Mouse (Mus musculus): Measurements from ENCODE around the gene Gja3. TPM values are rescaled to one million over a fixed set of nuclear protein-coding genes. Genes with fewer than 3 reads are reported as not detected.
A peak's percentile ranks its signal among the peaks of the same experiment; 100 is the strongest.
"Not testable (repeated sequence)": the region's sequence is repeated elsewhere in the genome, so short reads cannot be mapped to it uniquely, and the experiment has no call there.

Gene Gja3
- polyA plus RNA-seq, 1 experiment from 2014 or later, result not detected

DNA sequence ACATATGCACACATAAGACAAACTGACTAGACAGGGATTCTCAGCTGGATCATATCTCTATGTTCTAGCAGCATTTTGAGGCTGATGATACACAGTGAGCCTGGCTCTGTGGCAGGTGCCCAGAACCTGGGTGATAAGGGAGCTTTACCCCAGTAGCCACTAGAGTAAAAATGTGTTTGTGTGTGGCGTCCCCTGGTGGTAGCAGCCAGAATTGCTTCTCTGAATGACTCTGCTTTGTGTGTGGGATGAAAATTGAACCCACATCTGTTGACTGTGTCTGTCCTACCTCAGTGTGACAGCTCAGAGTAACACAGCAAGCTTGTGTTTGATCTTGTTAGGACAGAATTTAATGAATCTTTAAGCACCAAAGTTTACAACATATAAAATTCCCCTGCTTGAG lies 2.2 kb upstream of the Gja3 start:
- not testable (repeated sequence) for ATAC-seq (ENCODE audit: low read depth); H3K36me3 ChIP-seq (ENCODE audit: control insufficient read depth, insufficient read depth, low read length); H3K27ac ChIP-seq (ENCODE audit: low read depth, low read length); H3K4me1 ChIP-seq (ENCODE audit: control insufficient read depth, insufficient read depth, low read length); H3K9ac ChIP-seq (replicated peaks; ENCODE audit: low read depth, low read length); H3K4me3 ChIP-seq (ENCODE audit: low read depth, low read length); H3K9me3 ChIP-seq (ENCODE audit: control insufficient read depth, low read length); H3K4me2 ChIP-seq (ENCODE audit: low read depth, low read length)
- H3K27me3 ChIP-seq (ENCODE audit: control insufficient read depth, insufficient read depth, low read length), result peaks cover 34% of the 10 kb centered on the region
- WGBS, result 0% methylated on average over 1 of the region's 1 CpGs

DNA sequence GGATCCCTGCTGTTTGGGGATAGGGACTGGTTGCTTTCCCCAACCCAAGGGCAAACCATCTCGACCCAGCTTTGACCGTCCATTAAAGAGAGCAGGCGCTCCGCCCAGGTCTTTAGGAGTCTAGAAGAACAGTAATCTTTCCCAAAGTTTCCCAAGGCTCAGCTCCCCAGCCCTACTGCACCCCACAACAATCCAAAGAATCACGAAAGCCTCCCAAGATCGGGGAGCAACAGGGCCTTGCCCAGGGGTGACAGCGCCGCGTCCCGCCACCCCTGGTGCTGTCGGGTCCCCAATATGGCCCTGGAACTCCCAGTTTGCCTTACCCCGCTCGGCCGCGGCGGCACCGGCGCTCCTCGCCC lies 717 bp downstream of the Gja3 start:
- Histone ChIP-seq H3K9me3 (ENCODE audit: control insufficient read depth, low read length) (no peaks in the 10 kb centered on the region), H3K9ac (replicated peaks; ENCODE audit: low read depth, low read length) (no peak overlapping the region), H3K27ac (ENCODE audit: low read depth, low read length) (no peak overlapping the region), H3K36me3 (ENCODE audit: control insufficient read depth, insufficient read depth, low read length) (no peaks in the 10 kb centered on the region), H3K4me1 (ENCODE audit: control insufficient read depth, insufficient read depth, low read length) (peaks cover 9% of the 10 kb centered on the region; the same call in 1 of the 2 replicates), H3K27me3 (ENCODE audit: control insufficient read depth, insufficient read depth, low read length) (peaks cover 34% of the 10 kb centered on the region), H3K4me2 (ENCODE audit: low read depth, low read length) (peak overlapping the region; percentile 83), H3K4me3 (ENCODE audit: low read depth, low read length) (peak overlapping the region; percentile 43)
- no peak for ATAC-seq (ENCODE audit: low read depth)
- WGBS, result 4% methylated on average over 19 of the region's 19 CpGs

DNA sequence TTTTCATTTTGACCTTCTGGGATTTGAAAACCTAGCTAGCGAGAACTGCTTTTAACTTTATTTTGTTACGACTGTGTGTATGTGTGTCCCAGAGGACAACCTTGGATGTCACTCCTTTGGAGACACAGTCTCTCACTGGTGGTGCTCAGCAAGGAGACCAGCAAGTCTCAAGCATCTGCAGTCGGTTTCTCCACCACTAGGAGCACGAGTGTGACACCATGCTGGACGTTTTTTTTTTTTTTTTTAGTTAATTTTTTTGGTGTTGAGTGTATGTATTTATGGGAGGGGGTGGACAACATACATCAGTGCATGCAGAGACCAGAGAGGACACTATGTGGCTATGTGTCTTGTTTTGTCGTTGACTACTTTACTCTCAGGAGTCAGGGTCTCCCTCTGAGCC lies 5.2 kb downstream of the Gja3 start:
- Histone ChIP-seq H3K9me3 (ENCODE audit: control insufficient read depth, low read length) (no peaks in the 10 kb centered on the region), H3K36me3 (ENCODE audit: control insufficient read depth, insufficient read depth, low read length) (no peaks in the 10 kb centered on the region), H3K27me3 (ENCODE audit: control insufficient read depth, insufficient read depth, low read length) (peaks cover 17% of the 10 kb centered on the region), H3K4me2 (ENCODE audit: low read depth, low read length) (no peak overlapping the region), H3K9ac (replicated peaks; ENCODE audit: low read depth, low read length) (no peak overlapping the region), H3K4me1 (ENCODE audit: control insufficient read depth, insufficient read depth, low read length) (peaks cover 6% of the 10 kb centered on the region; the same call in 1 of the 2 replicates), H3K27ac (ENCODE audit: low read depth, low read length) (no peak overlapping the region), H3K4me3 (ENCODE audit: low read depth, low read length) (no peak overlapping the region)
- 67% methylated on average over 6 of the region's 6 CpGs for WGBS
- no peak for ATAC-seq (ENCODE audit: low read depth)

DNA sequence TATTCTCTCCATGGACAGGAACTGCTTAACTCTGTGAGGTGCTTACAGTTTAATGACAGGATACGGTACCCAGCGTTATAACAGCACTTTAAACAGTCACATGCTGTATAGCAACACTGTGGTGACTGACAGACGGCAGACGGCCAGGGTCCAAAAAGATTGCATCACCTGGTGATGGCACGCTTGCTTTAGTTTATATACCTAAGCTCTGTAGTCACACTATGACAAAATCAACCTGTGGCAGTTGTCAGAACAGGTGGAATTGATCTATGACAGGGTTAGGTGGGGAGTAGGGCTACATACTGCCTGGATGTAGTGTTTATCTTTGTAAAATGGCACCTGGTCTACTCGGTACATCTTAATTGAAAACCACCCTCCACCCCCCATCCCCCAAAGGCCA lies 14.0 kb downstream of the Gja3 start:
- H3K4me3 ChIP-seq (ENCODE audit: low read depth, low read length), result no peak overlapping the region
- no peak overlapping the region for H3K4me2 ChIP-seq (ENCODE audit: low read depth, low read length)
- no peak for ATAC-seq (ENCODE audit: low read depth)
- 90% methylated on average over 6 of the region's 6 CpGs for WGBS
- no peaks in the 10 kb centered on the region for H3K9me3 ChIP-seq (ENCODE audit: control insufficient read depth, low read length)
- H3K9ac ChIP-seq (replicated peaks; ENCODE audit: low read depth, low read length), result no peak overlapping the region
- H3K36me3 ChIP-seq (ENCODE audit: control insufficient read depth, insufficient read depth, low read length), result no peaks in the 10 kb centered on the region
- no peaks in the 10 kb centered on the region for H3K4me1 ChIP-seq (ENCODE audit: control insufficient read depth, insufficient read depth, low read length)
- H3K27me3 ChIP-seq (ENCODE audit: control insufficient read depth, insufficient read depth, low read length), result no peaks in the 10 kb centered on the region
- no peak overlapping the region for H3K27ac ChIP-seq (ENCODE audit: low read depth, low read length)

DNA sequence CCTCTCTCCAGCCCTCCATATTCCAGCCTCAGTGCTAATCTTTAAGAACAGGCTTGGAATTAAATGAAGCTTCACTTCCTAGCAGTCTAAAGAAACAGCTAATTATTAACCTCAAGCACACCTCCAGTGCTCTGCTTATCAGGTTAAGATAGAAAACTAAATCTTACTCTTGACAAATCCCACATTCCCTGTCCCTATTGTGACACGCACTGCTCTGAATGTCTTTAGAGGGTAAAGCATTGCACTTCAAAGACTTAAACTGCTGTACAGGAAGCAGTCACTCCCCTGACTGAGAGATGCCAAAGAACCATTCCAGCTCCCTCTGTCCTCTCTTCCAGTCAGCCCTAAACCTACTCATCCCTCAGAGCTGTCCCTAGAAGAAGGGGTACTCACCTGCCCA lies 16.5 kb downstream of the Gja3 start:
- 64% methylated on average over 1 of the region's 1 CpGs for WGBS
- Histone ChIP-seq H3K9ac (replicated peaks; ENCODE audit: low read depth, low read length) (no peak overlapping the region), H3K27ac (ENCODE audit: low read depth, low read length) (no peak overlapping the region), H3K4me3 (ENCODE audit: low read depth, low read length) (no peak overlapping the region), H3K4me2 (ENCODE audit: low read depth, low read length) (no peak overlapping the region), H3K36me3 (ENCODE audit: control insufficient read depth, insufficient read depth, low read length) (no peaks in the 10 kb centered on the region), H3K27me3 (ENCODE audit: control insufficient read depth, insufficient read depth, low read length) (no peaks in the 10 kb centered on the region), H3K9me3 (ENCODE audit: control insufficient read depth, low read length) (no peaks in the 10 kb centered on the region), H3K4me1 (ENCODE audit: control insufficient read depth, insufficient read depth, low read length) (no peaks in the 10 kb centered on the region)
- ATAC-seq (ENCODE audit: low read depth), result no peak

DNA sequence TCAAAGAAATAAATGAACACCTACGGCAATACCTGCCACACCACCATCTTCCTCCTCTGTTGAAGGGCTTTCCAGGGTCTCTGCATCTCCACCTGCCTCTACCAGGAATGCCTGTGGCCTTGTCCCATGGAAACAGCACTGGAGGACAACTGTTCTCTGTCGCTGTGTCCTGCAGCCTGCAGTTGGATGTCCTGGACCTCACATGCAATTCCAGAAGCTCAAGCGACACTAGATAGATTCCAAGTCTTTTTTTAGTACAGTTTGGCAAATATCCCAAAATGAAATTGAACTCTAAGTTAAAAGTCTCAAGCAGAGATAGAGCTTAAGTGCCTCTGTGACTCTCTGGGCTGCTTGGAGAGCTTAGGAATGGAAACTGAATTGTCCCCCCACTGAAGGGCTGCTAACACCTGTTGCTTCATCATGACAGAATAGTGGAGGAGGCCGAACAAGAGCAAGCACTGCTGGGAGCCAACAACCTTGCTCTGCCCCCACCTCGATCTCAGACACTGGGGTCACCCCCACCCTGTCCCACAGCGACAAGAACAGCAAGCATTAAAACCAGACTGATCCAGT lies 22.9 kb downstream of the Gja3 start:
- Histone ChIP-seq H3K36me3 (ENCODE audit: control insufficient read depth, insufficient read depth, low read length) (no peaks in the 10 kb centered on the region), H3K9ac (replicated peaks; ENCODE audit: low read depth, low read length) (no peak overlapping the region), H3K4me3 (ENCODE audit: low read depth, low read length) (no peak overlapping the region), H3K27ac (ENCODE audit: low read depth, low read length) (no peak overlapping the region), H3K4me2 (ENCODE audit: low read depth, low read length) (no peak overlapping the region), H3K27me3 (ENCODE audit: control insufficient read depth, insufficient read depth, low read length) (no peaks in the 10 kb centered on the region), H3K4me1 (ENCODE audit: control insufficient read depth, insufficient read depth, low read length) (no peaks in the 10 kb centered on the region), H3K9me3 (ENCODE audit: control insufficient read depth, low read length) (no peaks in the 10 kb centered on the region)
- WGBS, result 82% methylated on average over 6 of the region's 6 CpGs
- ATAC-seq (ENCODE audit: low read depth), result no peak

DNA sequence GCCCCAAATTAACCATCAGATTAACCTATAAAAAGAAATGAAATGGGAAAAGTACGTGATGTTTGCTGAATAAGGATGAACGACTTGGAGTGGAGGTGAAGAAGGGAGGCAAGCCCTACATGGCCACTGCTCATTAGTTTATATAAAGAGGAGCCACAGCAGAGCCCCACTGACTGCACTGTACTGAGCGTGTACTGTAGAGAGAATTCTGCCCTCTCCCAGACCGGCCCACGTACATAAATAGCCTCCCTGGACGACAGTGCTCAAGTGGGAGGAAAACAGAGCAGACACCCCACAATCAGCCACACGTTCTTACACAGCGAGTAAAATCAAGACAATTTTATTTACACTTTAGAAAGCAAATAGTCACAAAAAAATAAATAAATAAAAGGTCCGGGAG lies 23.8 kb downstream of the Gja3 start:
- Histone ChIP-seq H3K4me2 (ENCODE audit: low read depth, low read length) (no peak overlapping the region), H3K27ac (ENCODE audit: low read depth, low read length) (no peak overlapping the region), H3K36me3 (ENCODE audit: control insufficient read depth, insufficient read depth, low read length) (no peaks in the 10 kb centered on the region), H3K9ac (replicated peaks; ENCODE audit: low read depth, low read length) (no peak overlapping the region), H3K4me1 (ENCODE audit: control insufficient read depth, insufficient read depth, low read length) (no peaks in the 10 kb centered on the region), H3K4me3 (ENCODE audit: low read depth, low read length) (no peak overlapping the region), H3K9me3 (ENCODE audit: control insufficient read depth, low read length) (no peaks in the 10 kb centered on the region), H3K27me3 (ENCODE audit: control insufficient read depth, insufficient read depth, low read length) (no peaks in the 10 kb centered on the region)
- WGBS, result 75% methylated on average over 9 of the region's 9 CpGs
- ATAC-seq (ENCODE audit: low read depth), result no peak

DNA sequence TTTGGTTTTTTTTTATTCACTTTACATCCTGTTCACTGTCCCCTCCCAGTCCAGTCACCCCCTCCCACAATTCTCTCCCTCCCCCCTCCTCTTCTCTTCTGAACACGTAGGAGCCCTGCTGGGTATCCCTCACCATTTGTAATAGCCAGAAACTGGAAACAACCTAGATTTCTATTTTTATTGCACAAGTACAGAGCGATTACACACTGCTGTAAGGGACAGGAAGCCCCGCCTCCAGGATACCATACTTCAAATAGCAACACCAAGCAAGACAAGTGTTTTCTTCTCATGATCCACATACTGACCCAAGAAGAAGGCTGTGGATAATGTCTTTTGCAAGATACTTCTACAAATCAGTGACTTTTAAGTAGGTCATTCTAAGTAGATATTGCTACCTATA lies 25.1 kb downstream of the Gja3 start:
- no peak overlapping the region for H3K4me3 ChIP-seq (ENCODE audit: low read depth, low read length)
- no peak overlapping the region for H3K4me2 ChIP-seq (ENCODE audit: low read depth, low read length)
- no peaks in the 10 kb centered on the region for H3K36me3 ChIP-seq (ENCODE audit: control insufficient read depth, insufficient read depth, low read length)
- H3K27me3 ChIP-seq (ENCODE audit: control insufficient read depth, insufficient read depth, low read length), result no peaks in the 10 kb centered on the region
- no peaks in the 10 kb centered on the region for H3K9me3 ChIP-seq (ENCODE audit: control insufficient read depth, low read length)
- ATAC-seq (ENCODE audit: low read depth), result no peak
- H3K27ac ChIP-seq (ENCODE audit: low read depth, low read length), result no peak overlapping the region
- H3K9ac ChIP-seq (replicated peaks; ENCODE audit: low read depth, low read length), result no peak overlapping the region
- H3K4me1 ChIP-seq (ENCODE audit: control insufficient read depth, insufficient read depth, low read length), result no peaks in the 10 kb centered on the region
- 83% methylated on average over 3 of the region's 3 CpGs for WGBS

DNA sequence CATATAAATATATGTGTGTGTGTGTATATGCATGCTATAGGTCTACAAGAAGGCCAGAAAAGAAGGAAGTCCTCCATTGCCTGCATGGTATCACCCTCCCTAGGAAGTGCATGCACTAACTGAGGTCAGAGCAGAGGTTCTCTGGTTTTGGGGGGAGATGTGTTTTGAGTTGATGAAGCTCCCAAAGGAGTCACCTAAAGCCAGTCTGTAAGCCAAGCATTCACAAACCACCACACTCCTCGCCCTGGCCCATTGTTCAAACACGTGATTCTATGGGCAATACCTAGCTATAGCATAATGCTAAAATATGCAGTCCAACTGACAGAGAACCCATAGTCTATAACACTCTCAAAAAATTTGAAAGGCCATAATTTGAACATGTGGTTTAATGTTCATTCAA lies 39.5 kb downstream of the Gja3 start:
- 83% methylated on average over 2 of the region's 2 CpGs for WGBS
- no peak overlapping the region for H3K9ac ChIP-seq (replicated peaks; ENCODE audit: low read depth, low read length)
- no peak overlapping the region for H3K27ac ChIP-seq (ENCODE audit: low read depth, low read length)
- ATAC-seq (ENCODE audit: low read depth), result no peak
- no peak overlapping the region for H3K4me3 ChIP-seq (ENCODE audit: low read depth, low read length)
- no peaks in the 10 kb centered on the region for H3K9me3 ChIP-seq (ENCODE audit: control insufficient read depth, low read length)
- no peaks in the 10 kb centered on the region for H3K27me3 ChIP-seq (ENCODE audit: control insufficient read depth, insufficient read depth, low read length)
- H3K36me3 ChIP-seq (ENCODE audit: control insufficient read depth, insufficient read depth, low read length), result no peaks in the 10 kb centered on the region
- no peak overlapping the region for H3K4me2 ChIP-seq (ENCODE audit: low read depth, low read length)
- no peaks in the 10 kb centered on the region for H3K4me1 ChIP-seq (ENCODE audit: control insufficient read depth, insufficient read depth, low read length)

DNA sequence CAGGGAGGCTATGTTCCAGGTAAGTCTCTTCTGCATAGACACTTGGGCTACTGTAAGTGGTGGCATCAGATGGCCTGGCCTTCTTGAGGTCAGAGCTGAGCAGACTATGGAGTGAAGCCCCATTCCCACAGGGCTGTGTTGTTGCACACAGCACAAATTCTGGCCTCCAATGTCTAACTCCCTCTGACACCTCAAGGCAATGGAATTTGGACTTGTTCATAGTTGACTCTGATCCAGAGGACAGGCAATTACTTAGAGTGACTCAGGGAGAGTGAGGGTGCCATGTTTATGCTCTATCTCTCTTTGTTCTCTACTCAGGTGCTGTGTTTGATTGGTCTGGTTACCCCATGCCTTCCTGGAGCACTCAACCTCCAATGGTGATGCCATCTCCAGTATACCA lies 41.1 kb downstream of the Gja3 start:
- H3K9me3 ChIP-seq (ENCODE audit: control insufficient read depth, low read length); H3K9ac ChIP-seq (replicated peaks; ENCODE audit: low read depth, low read length); ATAC-seq (ENCODE audit: low read depth); H3K4me2 ChIP-seq (ENCODE audit: low read depth, low read length); H3K27ac ChIP-seq (ENCODE audit: low read depth, low read length); H3K27me3 ChIP-seq (ENCODE audit: control insufficient read depth, insufficient read depth, low read length); H3K4me1 ChIP-seq (ENCODE audit: control insufficient read depth, insufficient read depth, low read length); H3K4me3 ChIP-seq (ENCODE audit: low read depth, low read length); H3K36me3 ChIP-seq (ENCODE audit: control insufficient read depth, insufficient read depth, low read length): not testable (repeated sequence)

All from neural tube, embryonic 14.5 days (tissue).